24 mouse cellular contexts compared by ENCODE assay signal in genomic region chr5:72940906-72941432, GRCm38 (mm10). TPM values are rescaled to one million over a fixed set of nuclear protein-coding genes. Genes with fewer than 3 reads are reported as not detected.
"Had no signal": no experiment of that assay in that cellular context is flagged by ENCODE, and none has a peak within 500 bp of the region (broad histone marks: within the 10 kb centered on the region; RNA-seq: fewer than 3 reads in every experiment).

No protein-coding gene starts in this region.

- H3K27me3 ChIP-seq: kidney, embryonic 15.5 days; limb, embryonic 13.5 days; stomach, embryonic 15.5 days had no signal

- H3K4me2 ChIP-seq: kidney, embryonic 15.5 days; limb, embryonic 13.5 days; stomach, embryonic 15.5 days had no signal

- H3K9me3 ChIP-seq: kidney, embryonic 15.5 days; limb, embryonic 13.5 days; stomach, embryonic 15.5 days had no signal

- H3K4me1 ChIP-seq: kidney, embryonic 15.5 days; limb, embryonic 13.5 days; stomach, embryonic 15.5 days had no signal

- ATAC-seq: midbrain, embryonic 16.5 days had no signal

- H3K36me3 ChIP-seq: stomach, embryonic 15.5 days had no signal

- H3K4me3 ChIP-seq: kidney, embryonic 15.5 days; limb, embryonic 13.5 days; stomach, embryonic 15.5 days had no signal

- H3K27ac ChIP-seq: kidney, embryonic 15.5 days; limb, embryonic 13.5 days; liver, embryonic 14.5 days; stomach, embryonic 15.5 days had no signal

- H3K9ac ChIP-seq: kidney, embryonic 15.5 days; limb, embryonic 13.5 days; liver, embryonic 14.5 days; stomach, embryonic 15.5 days had no signal

- DNase-seq: kidney, adult 2 months; kidney, postnatal 14 days; left cerebral cortex, postnatal 4 days; lung, adult 18-20 months; retina, postnatal 1 day; right cerebral cortex, postnatal 14 days; thymus, adult 2 months; thymus, postnatal 25 days had no signal

RNA-seq across cellular contexts. Expression of gene Gm10135, which starts 33.5 kb away (rescaled TPM):
- total RNA-seq: layer of hippocampus, adult 8-10 months; layer of hippocampus, postnatal 14 days; left cerebral cortex, adult 18-20 months; left cerebral cortex, postnatal 10 days; left cerebral cortex, postnatal 4 days; liver, adult 2 months had no signal
- polyA plus RNA-seq: kidney, adult 2 months; kidney, embryonic 15.5 days; large intestine, adult 2 months; limb, embryonic 13.5 days; liver, adult 2 months; liver, embryonic 14.5 days; lung, embryonic 16.5 days; midbrain, embryonic 16.5 days; neural tube, embryonic 11.5 days; spleen, adult 2 months; stomach, embryonic 15.5 days; testis, adult 2 months; thymus, adult 2 months; urinary bladder, adult 2 months had no signal
